Mouse (Mus musculus): ENCODE results near the gene Rab3gap2. TPM values are rescaled to one million over a fixed set of nuclear protein-coding genes. Genes with fewer than 3 reads are reported as not detected.

Rab3gap2 gene
- polyA plus RNA-seq, 1 experiment from 2014 or later = 20.2 TPM

- H3K4me3 ChIP-seq = peak overlapping the region; percentile 88
- H3K9me3 ChIP-seq = 0 out of 2 replicates have a peak, but pooled peaks cover 4% of the 10 kb centered on the region
- WGBS = 6% methylated on average over 23 of the region's 23 CpGs
- 0 out of 2 replicates have a peak, but pooled peaks cover 3% of the 10 kb centered on the region for H3K36me3 ChIP-seq
- peak overlapping the region; percentile 90 for H3K27ac ChIP-seq
- peak; percentile 30 for DNase-seq (ENCODE audit: low spot score)
- 0 out of 2 replicates have a peak, but pooled peaks cover 3% of the 10 kb centered on the region for H3K27me3 ChIP-seq (ENCODE audit: insufficient read depth, poor library complexity, severe bottlenecking)
- peaks cover 44% of the 10 kb centered on the region for H3K4me1 ChIP-seq (replicated peaks)
Measured at GRCm38 (mm10) chr1:185203196-185203908, 565 bp upstream of the Rab3gap2 start.

GRCm38 (mm10) chr1:185205090-185205489, 1.2 kb downstream of the Rab3gap2 start:
- 87% methylated on average over 8 of the region's 8 CpGs for WGBS
- no peaks in the 10 kb centered on the region for H3K27me3 ChIP-seq (ENCODE audit: insufficient read depth, poor library complexity, severe bottlenecking)
- peak overlapping the region; percentile 88 for H3K4me3 ChIP-seq
- 0 out of 2 replicates have a peak, but pooled peaks cover 3% of the 10 kb centered on the region for H3K36me3 ChIP-seq
- peaks cover 45% of the 10 kb centered on the region for H3K4me1 ChIP-seq (replicated peaks)
- H3K9me3 ChIP-seq = no peaks in the 10 kb centered on the region
- no peak overlapping the region for H3K27ac ChIP-seq
- no peak for DNase-seq (ENCODE audit: low spot score)

GRCm38 (mm10) chr1:185207851-185208595, 4.1 kb downstream of the Rab3gap2 start:
- WGBS = 94% methylated on average over 13 of the region's 13 CpGs
- no peak for DNase-seq (ENCODE audit: low spot score)
- H3K27me3 ChIP-seq (ENCODE audit: insufficient read depth, poor library complexity, severe bottlenecking) = no peaks in the 10 kb centered on the region
- peaks cover 26% of the 10 kb centered on the region for H3K4me1 ChIP-seq (replicated peaks)
- no peak overlapping the region for H3K4me3 ChIP-seq
- no peak overlapping the region for H3K27ac ChIP-seq
- peaks cover 6% of the 10 kb centered on the region for H3K36me3 ChIP-seq
- H3K9me3 ChIP-seq = no peaks in the 10 kb centered on the region

GRCm38 (mm10) chr1:185208766-185209165, 4.8 kb downstream of the Rab3gap2 start:
- Histone ChIP-seq H3K27ac (no peak overlapping the region), H3K9me3 (no peaks in the 10 kb centered on the region), H3K36me3 (peaks cover 6% of the 10 kb centered on the region), H3K27me3 (ENCODE audit: insufficient read depth, poor library complexity, severe bottlenecking) (no peaks in the 10 kb centered on the region), H3K4me1 (replicated peaks) (peaks cover 22% of the 10 kb centered on the region), H3K4me3 (no peak overlapping the region)
- 89% methylated on average over 8 of the region's 8 CpGs for WGBS
- no peak for DNase-seq (ENCODE audit: low spot score)

- no peaks in the 10 kb centered on the region for H3K9me3 ChIP-seq
- DNase-seq (ENCODE audit: low spot score) = no peak
- peaks cover 13% of the 10 kb centered on the region for H3K36me3 ChIP-seq
- peaks cover 15% of the 10 kb centered on the region for H3K4me1 ChIP-seq (replicated peaks)
- H3K27ac ChIP-seq = no peak overlapping the region
- H3K27me3 ChIP-seq (ENCODE audit: insufficient read depth, poor library complexity, severe bottlenecking) = no peaks in the 10 kb centered on the region
- no peak overlapping the region for H3K4me3 ChIP-seq
- 42% methylated on average over 8 of the region's 8 CpGs for WGBS
Measured at GRCm38 (mm10) chr1:185209641-185210176, 5.8 kb downstream of the Rab3gap2 start.

- no peaks in the 10 kb centered on the region for H3K27me3 ChIP-seq (ENCODE audit: insufficient read depth, poor library complexity, severe bottlenecking)
- no peak overlapping the region for H3K27ac ChIP-seq
- peaks cover 20% of the 10 kb centered on the region for H3K36me3 ChIP-seq
- no peak for DNase-seq (ENCODE audit: low spot score)
- no peaks in the 10 kb centered on the region for H3K4me1 ChIP-seq (replicated peaks)
- WGBS = 78% methylated on average over 5 of the region's 5 CpGs
- no peaks in the 10 kb centered on the region for H3K9me3 ChIP-seq
- H3K4me3 ChIP-seq = no peak overlapping the region
Measured at GRCm38 (mm10) chr1:185216360-185216759, 12.4 kb downstream of the Rab3gap2 start.

- 77% methylated on average over 2 of the region's 2 CpGs for WGBS
Measured at GRCm38 (mm10) chr1:185216762-185217161, 12.8 kb downstream of the Rab3gap2 start.

GRCm38 (mm10) chr1:185217966-185218365, 14.0 kb downstream of the Rab3gap2 start:
- H3K4me3 ChIP-seq = no peak overlapping the region
- H3K36me3 ChIP-seq = peaks cover 28% of the 10 kb centered on the region
- no peak overlapping the region for H3K27ac ChIP-seq
- no peaks in the 10 kb centered on the region for H3K4me1 ChIP-seq (replicated peaks)
- H3K9me3 ChIP-seq = no peaks in the 10 kb centered on the region
- no peaks in the 10 kb centered on the region for H3K27me3 ChIP-seq (ENCODE audit: insufficient read depth, poor library complexity, severe bottlenecking)
- WGBS = 92% methylated on average over 5 of the region's 5 CpGs
- DNase-seq (ENCODE audit: low spot score) = no peak

More at GRCm38 (mm10) chr1:185216762-185217161, 12.8 kb downstream of the Rab3gap2 start:
- Histone ChIP-seq H3K27me3 (ENCODE audit: insufficient read depth, poor library complexity, severe bottlenecking) (no peaks in the 10 kb centered on the region), H3K9me3 (no peaks in the 10 kb centered on the region), H3K4me3 (no peak overlapping the region), H3K4me1 (replicated peaks) (no peaks in the 10 kb centered on the region), H3K27ac (no peak overlapping the region), H3K36me3 (peaks cover 22% of the 10 kb centered on the region)
- DNase-seq (ENCODE audit: low spot score) = no peak

- Histone ChIP-seq H3K27me3 (ENCODE audit: insufficient read depth, poor library complexity, severe bottlenecking) (no peaks in the 10 kb centered on the region), H3K9me3 (no peaks in the 10 kb centered on the region), H3K36me3 (peaks cover 39% of the 10 kb centered on the region), H3K27ac (no peak overlapping the region), H3K4me1 (replicated peaks) (0 out of 2 replicates have a peak, but pooled peaks cover 3% of the 10 kb centered on the region), H3K4me3 (no peak overlapping the region)
- 97% methylated on average over 6 of the region's 6 CpGs for WGBS
- DNase-seq (ENCODE audit: low spot score) = no peak
Measured at GRCm38 (mm10) chr1:185226889-185227288, 23.0 kb downstream of the Rab3gap2 start.

GRCm38 (mm10) chr1:185227766-185228165, 23.8 kb downstream of the Rab3gap2 start:
- 92% methylated on average over 7 of the region's 7 CpGs for WGBS
- Histone ChIP-seq H3K27ac (no peak overlapping the region), H3K4me1 (replicated peaks) (0 out of 2 replicates have a peak, but pooled peaks cover 3% of the 10 kb centered on the region), H3K36me3 (peaks cover 30% of the 10 kb centered on the region), H3K27me3 (ENCODE audit: insufficient read depth, poor library complexity, severe bottlenecking) (no peaks in the 10 kb centered on the region), H3K4me3 (no peak overlapping the region), H3K9me3 (no peaks in the 10 kb centered on the region)
- no peak for DNase-seq (ENCODE audit: low spot score)

GRCm38 (mm10) chr1:185229406-185230201, 25.7 kb downstream of the Rab3gap2 start:
- Histone ChIP-seq H3K27ac (no peak overlapping the region; the same call in 1 of the 2 replicates), H3K27me3 (ENCODE audit: insufficient read depth, poor library complexity, severe bottlenecking) (no peaks in the 10 kb centered on the region)
- 73% methylated on average over 7 of the region's 7 CpGs for WGBS

GRCm38 (mm10) chr1:185235837-185236236, 31.9 kb downstream of the Rab3gap2 start:
- H3K27me3 ChIP-seq (ENCODE audit: insufficient read depth, poor library complexity, severe bottlenecking) = no peaks in the 10 kb centered on the region
- H3K27ac ChIP-seq = no peak overlapping the region
- H3K36me3 ChIP-seq = peaks cover 46% of the 10 kb centered on the region
- 95% methylated on average over 5 of the region's 5 CpGs for WGBS
- no peak for DNase-seq (ENCODE audit: low spot score)
- no peaks in the 10 kb centered on the region for H3K9me3 ChIP-seq
- no peaks in the 10 kb centered on the region for H3K4me1 ChIP-seq (replicated peaks)
- H3K4me3 ChIP-seq = no peak overlapping the region

More at GRCm38 (mm10) chr1:185229406-185230201, 25.7 kb downstream of the Rab3gap2 start:
- Histone ChIP-seq H3K36me3 (peaks cover 25% of the 10 kb centered on the region), H3K4me1 (replicated peaks) (0 out of 2 replicates have a peak, but pooled peaks cover 3% of the 10 kb centered on the region), H3K9me3 (no peaks in the 10 kb centered on the region), H3K4me3 (no peak overlapping the region)
- DNase-seq (ENCODE audit: low spot score) = no peak
